Comparison of ENCODE assay signal across 11 mouse cellular contexts in the genomic region with DNA sequence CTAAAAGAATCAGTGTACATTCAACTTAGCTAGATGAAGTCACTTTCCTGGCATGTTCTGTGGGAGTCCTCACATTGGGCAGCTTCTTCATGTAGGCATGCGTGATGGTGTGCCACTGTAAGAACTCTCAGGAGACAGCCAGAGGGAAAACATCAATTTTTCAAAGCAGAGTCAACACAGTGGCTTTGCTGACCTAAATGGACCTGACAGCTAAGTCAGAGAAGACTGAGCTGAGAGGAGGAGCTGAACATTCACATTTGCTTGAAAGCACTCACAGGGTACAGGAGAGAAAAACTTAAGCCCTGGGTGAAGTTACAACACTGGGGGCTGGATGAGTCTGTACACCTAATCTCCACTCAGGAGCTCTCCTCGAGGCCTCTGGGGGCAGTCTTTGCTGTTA.
"Had no signal": no experiment of that assay in that cellular context is flagged by ENCODE, and none has a peak within 500 bp of the region (broad histone marks: within the 10 kb centered on the region; RNA-seq: fewer than 3 reads in every experiment).

No protein-coding gene starts in this region.

- H3K4me2 ChIP-seq: limb, embryonic 15.5 days; liver, embryonic 12.5 days; lung, embryonic 14.5 days; midbrain, embryonic 12.5 days; neural tube, embryonic 13.5 days; stomach, embryonic 15.5 days had no signal

- H3K27ac ChIP-seq: limb, embryonic 15.5 days; liver, embryonic 12.5 days; midbrain, embryonic 12.5 days; neural tube, embryonic 13.5 days; stomach, embryonic 15.5 days had no signal

- H3K4me1 ChIP-seq: limb, embryonic 15.5 days; liver, embryonic 12.5 days; midbrain, embryonic 12.5 days; neural tube, embryonic 13.5 days; stomach, embryonic 15.5 days had no signal

- H3K9me3 ChIP-seq: limb, embryonic 15.5 days; liver, embryonic 12.5 days; midbrain, embryonic 12.5 days; neural tube, embryonic 13.5 days; stomach, embryonic 15.5 days had no signal

- ATAC-seq: liver, embryonic 12.5 days; midbrain, embryonic 16.5 days had no signal

- H3K4me3 ChIP-seq: limb, embryonic 15.5 days; liver, embryonic 12.5 days; midbrain, embryonic 12.5 days; neural tube, embryonic 13.5 days; stomach, embryonic 15.5 days had no signal

- H3K36me3 ChIP-seq: limb, embryonic 15.5 days; liver, embryonic 12.5 days; midbrain, embryonic 12.5 days; neural tube, embryonic 13.5 days; stomach, embryonic 15.5 days had no signal

- H3K27me3 ChIP-seq: limb, embryonic 15.5 days; liver, embryonic 12.5 days; midbrain, embryonic 12.5 days; neural tube, embryonic 13.5 days; stomach, embryonic 15.5 days had no signal

- DNase-seq: kidney, adult 11 months; kidney, postnatal 36 days; lung, embryonic 14.5 days; right cerebral cortex, postnatal 14 days; thymus, postnatal 36 days had no signal

- H3K9ac ChIP-seq: limb, embryonic 15.5 days; liver, embryonic 12.5 days; lung, embryonic 14.5 days; midbrain, embryonic 12.5 days; neural tube, embryonic 13.5 days; stomach, embryonic 15.5 days had no signal
